7 mouse cellular contexts compared by ENCODE assay signal in genomic region chr10:117392832-117393195, GRCm38 (mm10). TPM values are rescaled to one million over a fixed set of nuclear protein-coding genes. Genes with fewer than 3 reads are reported as not detected.
DNase-seq lines count a peak whose midpoint lies in the region; ATAC-seq and TF ChIP-seq lines count a peak whose summit lies in the region.

No protein-coding gene starts in this region.

- no peak for TF ChIP-seq POLR2A in spleen, adult 2 months (IDR thresholded peaks at IDR 0.05; ENCODE audit: low read depth, low read length)

- TF ChIP-seq CTCF in spleen, adult 2 months (IDR thresholded peaks at IDR 0.05; ENCODE audit: extremely low read depth, insufficient read depth, insufficient read length, insufficient replicate concordance), result no peak

- no peaks in the 10 kb centered on the region for H3K36me3 ChIP-seq in spleen, adult 2 months (ENCODE audit: control insufficient read depth, insufficient read depth, low read length)
- no peaks in the 10 kb centered on the region for H3K36me3 ChIP-seq in hindbrain, embryonic 11.5 days (ENCODE audit: control insufficient read depth, insufficient read depth, low read length)

- no peak for ATAC-seq in hindbrain, embryonic 11.5 days (ENCODE audit: low FRiP score)

- WGBS in spleen, adult 2 months, result 2% methylated on average over 6 of the region's 6 CpGs
- 16% methylated on average over 6 of the region's 6 CpGs for WGBS in hindbrain, embryonic 11.5 days

- 0 out of 2 replicates have a peak overlapping the region, but pooled peaks have one; percentile 19 for H3K9ac ChIP-seq in hindbrain, embryonic 11.5 days (ENCODE audit: low read depth, low read length)

- H3K9me3 ChIP-seq in hindbrain, embryonic 11.5 days (ENCODE audit: control insufficient read depth, low read length), result no peaks in the 10 kb centered on the region

- no peak overlapping the region for H3K27ac ChIP-seq in spleen, adult 2 months (ENCODE audit: insufficient read depth, low read length)
- H3K27ac ChIP-seq in hindbrain, embryonic 11.5 days (ENCODE audit: low read depth, low read length), result no peak overlapping the region

- no peak for DNase-seq in spleen, adult 2 months (ENCODE audit: low read depth in 1 of 2, low spot score in 2 of 2)
- DNase-seq in spleen, adult 12 weeks (ENCODE audit: low spot score), result no peak
- no peak for DNase-seq in hindbrain, embryonic 11.5 days (ENCODE audit: low spot score)
- peak; percentile 26 for DNase-seq in lung, postnatal 36 days
- no peak for DNase-seq in adipocyte (ENCODE audit: low spot score)
- DNase-seq in cerebellum, adult 8-10 months, result no peak
- DNase-seq in kidney, adult 9 months, result no peak

- no peaks in the 10 kb centered on the region for H3K27me3 ChIP-seq in spleen, adult 2 months (ENCODE audit: control insufficient read depth, insufficient read depth, low read length)
- no peaks in the 10 kb centered on the region for H3K27me3 ChIP-seq in hindbrain, embryonic 11.5 days (ENCODE audit: control insufficient read depth, insufficient read depth, low read length)

- peak overlapping the region; percentile 47 for H3K4me3 ChIP-seq in spleen, adult 2 months (ENCODE audit: extremely low read depth, insufficient read depth, insufficient read length)
- peak overlapping the region; percentile 36; the same call in 1 of the 2 replicates for H3K4me3 ChIP-seq in hindbrain, embryonic 11.5 days (ENCODE audit: low read depth, low read length)

- H3K4me2 ChIP-seq in hindbrain, embryonic 11.5 days (replicated peaks; ENCODE audit: low read depth, low read length), result peak overlapping the region; percentile 50; the same call in 1 of the 2 replicates

- H3K4me1 ChIP-seq in spleen, adult 2 months (ENCODE audit: control insufficient read depth, insufficient read depth, insufficient read length), result no peaks in the 10 kb centered on the region
- H3K4me1 ChIP-seq in hindbrain, embryonic 11.5 days (replicated peaks; ENCODE audit: control insufficient read depth, insufficient read depth, low read length), result 0 out of 2 replicates have a peak, but pooled peaks cover 3% of the 10 kb centered on the region

RNA-seq across cellular contexts. Expression of gene Cpsf6, which starts 13.0 kb away (rescaled TPM):
- polyA plus RNA-seq in spleen, adult 2 months (2012; rRNA removed), result 51.9 and 79.8 TPM in 2 replicates
- 230 and 231 TPM in 2 replicates for polyA plus RNA-seq in hindbrain, embryonic 11.5 days (2014; fragmentation: Nextera tagmentation; extraction: Ambion mirVana)
